In the genomic region with DNA sequence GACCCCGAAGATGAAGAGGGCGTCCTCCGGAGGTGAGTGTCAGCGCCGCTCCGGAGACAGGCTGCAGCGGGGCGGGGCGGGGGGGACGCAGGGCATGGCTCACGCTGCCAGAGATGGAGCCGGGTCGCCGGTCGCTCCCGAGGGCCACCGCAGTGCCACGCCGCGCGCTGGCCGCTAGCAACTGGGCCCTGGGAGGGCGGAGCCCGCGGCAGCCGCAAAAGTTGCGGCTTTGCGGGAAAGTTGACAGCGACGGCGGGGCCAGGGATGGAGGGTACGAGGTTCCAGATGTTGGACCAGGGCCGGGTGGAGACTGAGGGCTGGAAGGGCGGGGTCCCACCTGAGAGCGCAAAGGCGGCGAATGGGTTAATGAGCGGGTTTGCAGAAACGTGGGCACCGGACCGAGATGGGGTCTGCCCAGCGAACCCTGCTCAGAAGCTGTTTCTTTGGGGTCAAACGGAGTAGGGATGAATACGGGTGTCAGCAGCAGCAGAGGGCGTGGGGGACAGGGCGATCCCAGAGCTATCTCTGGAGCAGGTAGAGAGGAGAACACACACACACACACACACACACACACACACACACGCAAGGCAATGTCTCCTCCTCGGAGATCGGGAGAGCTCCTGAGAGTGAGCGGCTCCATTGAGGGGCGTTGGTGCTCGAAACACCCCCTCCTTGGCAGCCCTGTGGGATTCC, we compare ENCODE assay signal across 8 mouse cellular contexts. TPM values are rescaled to one million over a fixed set of nuclear protein-coding genes. Genes with fewer than 3 reads are reported as not detected.
DNase-seq lines count a peak whose midpoint lies in the region; ATAC-seq lines count a peak whose summit lies in the region.

No protein-coding gene starts in this region.

- WGBS in kidney, embryonic 15.5 days: 1% methylated on average over 52 of the region's 52 CpGs
- WGBS in forebrain, embryonic 10.5 days: 3% methylated on average over 52 of the region's 52 CpGs
- 1% methylated on average over 39 of the region's 52 CpGs for WGBS in limb, embryonic 12.5 days

- H3K9ac ChIP-seq in kidney, embryonic 15.5 days: peak overlapping the region; percentile 56
- peak overlapping the region; percentile 83 for H3K9ac ChIP-seq in limb, embryonic 12.5 days (replicated peaks)

- H3K36me3 ChIP-seq in kidney, embryonic 15.5 days: no peaks in the 10 kb centered on the region
- no peaks in the 10 kb centered on the region for H3K36me3 ChIP-seq in forebrain, embryonic 10.5 days (replicated peaks)
- no peaks in the 10 kb centered on the region for H3K36me3 ChIP-seq in limb, embryonic 12.5 days

- H3K4me3 ChIP-seq in kidney, embryonic 15.5 days (replicated peaks): peak overlapping the region; percentile 74
- H3K4me3 ChIP-seq in forebrain, embryonic 10.5 days: peak overlapping the region; percentile 78
- peak overlapping the region; percentile 72 for H3K4me3 ChIP-seq in limb, embryonic 12.5 days (replicated peaks)

- intact Hi-C loops in gastrocnemius, postnatal 14 days (cut with DNase I; ENCODE audit: low total_unique reads): loop anchor here (2.0 kb wide), 1 partner anchor 45 kb away; no protein-coding TSS in a partner anchor

- peaks cover 31% of the 10 kb centered on the region for H3K4me1 ChIP-seq in kidney, embryonic 15.5 days
- H3K4me1 ChIP-seq in forebrain, embryonic 10.5 days: peaks cover 18% of the 10 kb centered on the region
- peaks cover 10% of the 10 kb centered on the region for H3K4me1 ChIP-seq in limb, embryonic 12.5 days (replicated peaks)

- peak overlapping the region; percentile 100 for H3K4me2 ChIP-seq in kidney, embryonic 15.5 days
- peak overlapping the region; percentile 99 for H3K4me2 ChIP-seq in limb, embryonic 12.5 days

- H3K27ac ChIP-seq in kidney, embryonic 15.5 days: no peak overlapping the region
- peak overlapping the region; percentile 85 for H3K27ac ChIP-seq in forebrain, embryonic 10.5 days
- H3K27ac ChIP-seq in limb, embryonic 12.5 days: no peak overlapping the region

- no peak for DNase-seq in kidney, adult 8-10 months
- DNase-seq in R1 (ENCODE audit: low read depth, low spot score): peak; percentile 12
- DNase-seq in forebrain, embryonic 10.5 days (ENCODE audit: extremely low spot score, low spot score): peak; percentile 20
- DNase-seq in retina, postnatal 1 day: peak; percentile 52
- no peak for DNase-seq in gastrocnemius, postnatal 14 days
- no peak for DNase-seq in right cerebral cortex, postnatal 25 days

- peaks cover 62% of the 10 kb centered on the region for H3K27me3 ChIP-seq in kidney, embryonic 15.5 days
- peaks cover 90% of the 10 kb centered on the region for H3K27me3 ChIP-seq in forebrain, embryonic 10.5 days (ENCODE audit: poor library complexity, severe bottlenecking)
- H3K27me3 ChIP-seq in limb, embryonic 12.5 days: peaks cover 58% of the 10 kb centered on the region

- H3K9me3 ChIP-seq in kidney, embryonic 15.5 days (replicated peaks): no peaks in the 10 kb centered on the region
- no peaks in the 10 kb centered on the region for H3K9me3 ChIP-seq in forebrain, embryonic 10.5 days
- no peaks in the 10 kb centered on the region for H3K9me3 ChIP-seq in limb, embryonic 12.5 days

- ATAC-seq in kidney, embryonic 15.5 days (replicated peaks; ENCODE audit: low FRiP score): peak; percentile 44
- ATAC-seq in limb, embryonic 12.5 days (ENCODE audit: insufficient number of reproducible peaks, insufficient read depth, low FRiP score, low TSS enrichment, low read depth): peak; percentile 5; the same call in 1 of the 2 replicates

RNA-seq across cellular contexts. Expression of a gene that starts 0.6 kb away (rescaled TPM):
- 2.6 and 3.6 TPM in 2 replicates for polyA plus RNA-seq in kidney, embryonic 15.5 days (2015; fragmentation: Nextera tagmentation; extraction: Ambion mirVana)
- polyA plus RNA-seq in forebrain, embryonic 10.5 days (2016; fragmentation: Nextera tagmentation; extraction: Ambion mirVana): 0.87 and 1.2 TPM in 2 replicates
- 8.3 and 9.9 TPM in 2 replicates for polyA plus RNA-seq in limb, embryonic 12.5 days (2016; fragmentation: Nextera tagmentation; extraction: Ambion mirVana)
- total RNA-seq in gastrocnemius, postnatal 14 days (2021): under 1 TPM; 0.18 to 0.21 TPM

RNA-seq across cellular contexts. Expression of a gene that starts 38.0 kb away (rescaled TPM):
- polyA plus RNA-seq in kidney, embryonic 15.5 days (2015; fragmentation: Nextera tagmentation; extraction: Ambion mirVana): 19.5 and 20.5 TPM in 2 replicates
- 17.0 and 19.6 TPM in 2 replicates for polyA plus RNA-seq in forebrain, embryonic 10.5 days (2016; fragmentation: Nextera tagmentation; extraction: Ambion mirVana)
- 13.1 and 13.8 TPM in 2 replicates for polyA plus RNA-seq in limb, embryonic 12.5 days (2016; fragmentation: Nextera tagmentation; extraction: Ambion mirVana)
- 10 to 100 TPM in 1 of 2 experiments, 1 to 10 TPM in 1; 2.7 to 11.8 TPM for total RNA-seq in gastrocnemius, postnatal 14 days (2021)

Comparison
In these comparisons a context has a peak if more than half of its experiments do, and no peak if none do; other contexts are left out.
1. DNase-seq: peak in R1 (single experiment), forebrain, embryonic 10.5 days (single experiment) and retina, postnatal 1 day (single experiment); none in kidney, adult 8-10 months (0 of 2), gastrocnemius, postnatal 14 days (single experiment) and right cerebral cortex, postnatal 25 days (single experiment).
2. Peak in every context shown above with its lines, with median percentiles within 50 percentile points of each other: H3K4me3 ChIP-seq.